Mouse (Mus musculus): ENCODE measurements around the gene Gm9972.

Gene Gm9972

DNA sequence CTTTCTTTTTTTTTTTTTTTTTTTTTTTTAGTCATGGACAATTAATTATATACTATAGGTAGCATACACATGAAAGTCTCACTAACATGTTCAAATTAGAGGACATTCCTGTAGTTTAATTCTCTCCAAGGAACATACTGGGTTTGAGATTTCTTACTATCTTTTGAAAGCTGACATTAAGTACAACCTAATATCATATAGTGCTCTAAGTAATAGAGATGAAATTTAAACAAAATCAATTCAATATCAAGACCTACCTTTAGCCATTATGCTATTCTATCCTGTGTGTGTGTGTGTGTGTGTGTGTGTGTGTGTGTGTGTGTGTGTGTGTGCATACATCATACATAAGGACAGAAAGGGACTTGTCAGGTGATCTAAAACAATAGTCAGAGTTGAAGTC, at the start of gene Gm9972:
Gene Gm9972, plus strand, starts transcription at position 301 of the 400 bp plus-strand sequence.
- no peak for DNase-seq (ENCODE audit: low read depth, low spot score)

DNA sequence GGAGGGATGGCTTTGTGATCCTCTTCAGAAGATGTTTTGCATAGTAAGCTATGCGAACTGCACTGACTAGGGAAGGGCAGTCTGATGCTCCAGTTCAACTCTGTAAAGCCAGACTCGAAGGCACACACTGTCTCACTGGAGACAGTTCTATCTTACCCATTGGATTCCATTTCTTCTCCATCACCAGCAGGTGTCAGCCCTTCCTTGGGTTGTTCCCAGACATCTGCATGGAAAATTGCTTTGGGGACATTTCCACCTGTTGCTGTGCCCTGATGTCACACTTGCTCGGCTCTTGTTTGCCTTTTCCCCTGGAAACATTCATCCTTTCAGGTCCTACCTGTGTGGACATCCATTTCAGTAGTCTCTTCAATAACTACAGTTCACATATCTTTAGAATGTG, 36.4 kb upstream of the Gm9972 start:
- DNase-seq (ENCODE audit: low read depth, low spot score) = no peak

DNA sequence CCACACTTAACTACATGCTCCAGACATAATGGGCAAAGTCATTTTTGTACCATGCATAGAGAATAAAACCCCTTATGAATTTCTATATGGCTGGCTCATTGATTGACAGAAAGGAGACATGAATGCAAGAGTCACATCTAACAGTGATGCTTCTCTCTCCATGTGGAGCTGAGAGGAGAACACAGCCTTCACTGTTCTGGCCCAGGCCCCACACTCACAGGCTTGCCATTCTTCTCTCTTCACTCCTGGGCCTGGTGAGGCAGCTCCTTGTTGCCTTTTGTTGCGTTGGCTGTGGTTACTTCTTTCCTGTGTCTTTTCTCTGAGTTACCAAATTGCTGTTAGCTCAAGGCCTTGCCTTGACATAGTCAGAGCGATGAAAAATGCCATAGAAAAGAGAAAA, 23.6 kb upstream of the Gm9972 start:
- DNase-seq (ENCODE audit: low read depth, low spot score) = no peak

DNA sequence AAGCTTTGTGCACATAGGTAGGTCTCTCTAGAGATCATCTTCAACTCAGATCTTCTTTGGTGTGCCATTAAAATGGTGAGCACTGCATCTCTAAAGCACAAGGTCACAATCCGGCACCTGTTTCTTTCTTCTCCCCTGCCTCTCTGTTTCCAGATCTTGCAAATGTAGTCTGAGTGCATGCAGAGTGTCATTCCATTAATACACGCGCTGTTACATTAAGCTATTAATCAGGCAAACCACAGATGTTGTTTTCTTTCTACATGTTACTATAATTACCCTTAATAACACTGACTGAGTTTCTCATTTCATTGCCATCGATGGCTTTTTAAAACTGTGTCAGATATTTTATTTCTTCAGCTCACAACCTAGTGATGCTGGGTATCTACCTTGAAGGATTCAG, 22.6 kb upstream of the Gm9972 start:
- no peak for DNase-seq (ENCODE audit: low read depth, low spot score)

DNA sequence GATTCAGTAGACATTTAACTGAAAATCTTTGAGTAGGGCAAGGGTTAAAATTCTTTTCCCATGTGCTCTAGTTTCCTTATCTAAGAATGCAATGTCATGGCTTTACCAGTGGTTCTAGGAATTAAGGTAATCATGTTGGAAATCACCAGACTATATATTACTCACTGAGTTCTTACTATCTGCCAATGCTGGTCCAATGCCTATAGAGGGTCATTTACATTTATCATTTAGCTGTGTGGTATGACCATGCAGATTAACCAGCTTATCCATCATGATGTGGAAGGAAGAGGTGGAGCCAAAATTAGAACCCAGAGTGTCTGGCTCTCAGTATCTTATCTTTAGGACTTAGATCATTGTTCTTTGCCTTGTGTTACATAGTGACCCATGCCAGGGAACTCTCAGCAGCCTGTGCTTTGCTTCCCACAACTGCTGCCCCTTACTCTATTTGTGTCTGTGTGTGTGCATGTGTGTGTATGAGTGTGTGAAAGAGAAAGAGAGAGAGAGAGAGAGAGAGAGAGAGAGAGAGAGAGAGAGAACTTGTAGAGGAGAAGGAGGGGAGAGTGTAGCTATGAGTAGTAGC, 12.3 kb upstream of the Gm9972 start:
- no peak for DNase-seq (ENCODE audit: low read depth, low spot score)

DNA sequence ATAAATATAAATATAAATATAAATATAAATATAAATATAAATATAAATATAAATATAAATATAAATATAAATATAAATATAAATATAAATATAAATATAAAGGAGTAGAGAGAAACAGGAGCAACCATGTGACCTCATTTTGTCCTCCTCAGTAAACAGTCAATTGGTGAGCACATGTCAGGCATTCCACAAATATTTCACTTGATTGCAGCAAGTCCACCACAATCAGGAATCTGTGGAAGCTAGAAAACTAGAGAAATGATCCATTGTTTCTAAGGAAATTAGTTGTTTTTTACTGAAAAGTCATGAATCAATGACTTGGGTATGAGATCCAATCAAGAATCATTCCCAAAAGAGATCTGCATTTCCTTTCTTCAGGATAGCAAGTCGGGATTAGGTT, 5.7 kb upstream of the Gm9972 start:
- DNase-seq (ENCODE audit: low read depth, low spot score) = no peak

DNA sequence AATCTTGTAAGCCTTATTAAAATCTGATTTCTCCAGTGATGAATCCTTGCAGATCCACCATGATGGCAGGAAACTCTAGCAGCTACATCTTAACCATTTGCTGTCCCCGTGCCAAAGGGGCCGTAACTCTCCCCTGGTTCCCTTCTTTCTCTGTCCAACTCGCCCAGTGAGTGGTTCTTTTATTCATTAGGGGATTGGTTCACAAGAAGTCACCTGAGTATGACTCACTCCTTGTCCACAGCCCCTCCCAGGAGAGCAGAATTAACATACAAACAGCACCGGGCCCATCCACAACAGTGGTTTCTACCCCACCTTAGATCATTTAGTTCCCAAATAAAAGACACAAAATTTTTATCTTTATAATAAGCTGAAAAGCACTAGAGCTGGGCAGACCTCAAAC, 3.4 kb upstream of the Gm9972 start:
- no peak for DNase-seq (ENCODE audit: low read depth, low spot score)

DNA sequence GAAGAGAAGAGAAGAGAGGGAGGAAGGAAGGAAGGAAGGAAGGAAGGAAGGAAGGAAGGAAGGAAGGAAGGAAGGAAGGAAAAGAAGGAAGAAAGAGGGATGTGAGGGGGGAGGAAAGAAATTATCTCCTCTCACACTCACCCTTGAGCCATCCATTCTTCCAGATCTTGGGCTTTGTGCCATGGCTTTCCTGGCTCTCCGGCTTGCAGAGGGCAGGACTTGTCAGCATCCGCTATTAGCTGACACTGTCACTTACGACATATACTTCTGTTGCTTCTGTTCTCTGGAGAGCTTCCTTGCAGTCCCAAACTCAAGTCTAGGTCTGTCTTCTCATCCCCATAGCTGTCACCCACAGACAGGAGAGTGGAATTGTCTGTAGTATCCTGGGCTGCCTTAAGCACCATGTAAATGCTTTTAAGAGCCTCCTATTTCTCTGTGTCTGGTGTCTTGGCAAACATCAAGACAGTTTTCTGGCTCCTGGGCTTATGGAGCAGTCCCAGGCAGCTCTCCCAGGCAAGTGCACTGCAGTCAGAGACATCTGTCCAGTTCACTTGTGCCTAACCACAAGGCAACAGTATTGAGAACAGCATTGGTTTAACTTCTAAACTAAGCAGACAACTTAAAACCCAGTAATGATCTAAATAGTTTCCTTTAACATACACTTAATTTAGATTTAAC, 10.5 kb downstream of the Gm9972 start:
- no peak for DNase-seq (ENCODE audit: low read depth, low spot score)

DNA sequence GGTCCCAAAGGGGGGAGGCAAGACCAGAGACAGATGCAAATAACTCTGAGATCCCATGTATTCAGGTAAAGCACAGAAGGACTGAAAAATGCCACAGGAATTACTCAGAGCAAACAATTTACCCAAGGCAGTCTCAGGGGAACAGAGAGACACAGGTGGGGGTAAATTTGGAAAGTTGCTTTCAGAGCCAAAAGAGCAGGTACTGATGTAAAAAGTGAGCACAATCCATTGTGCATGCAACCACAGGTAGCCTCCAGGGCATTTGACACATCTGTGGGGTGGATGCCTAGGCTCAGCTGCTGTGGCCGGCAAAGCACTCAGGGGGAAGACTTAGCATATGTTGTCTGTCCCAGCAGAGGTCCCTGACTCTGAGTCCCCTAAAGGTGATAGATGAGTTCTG, 13.8 kb downstream of the Gm9972 start:
- DNase-seq (ENCODE audit: low read depth, low spot score) = no peak

DNA sequence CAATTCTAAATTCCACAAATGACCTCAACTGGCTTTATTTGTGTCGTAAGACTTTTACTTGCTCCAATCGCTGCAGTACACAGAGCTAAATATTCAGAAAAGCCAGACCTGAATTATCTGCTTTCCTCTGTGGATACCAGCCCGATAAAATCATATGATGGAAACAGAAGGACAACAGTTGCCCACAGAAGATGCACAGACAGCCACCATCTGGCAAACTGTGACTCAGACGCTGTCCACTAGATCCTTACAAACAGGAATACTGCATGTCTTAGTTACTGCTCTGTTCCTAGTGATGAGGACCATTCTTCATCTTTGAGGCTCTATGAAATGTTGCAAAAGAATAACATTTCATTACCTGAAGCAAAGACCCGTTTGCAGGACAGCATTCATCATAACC, 19.4 kb downstream of the Gm9972 start:
- DNase-seq (ENCODE audit: low read depth, low spot score) = no peak

DNA sequence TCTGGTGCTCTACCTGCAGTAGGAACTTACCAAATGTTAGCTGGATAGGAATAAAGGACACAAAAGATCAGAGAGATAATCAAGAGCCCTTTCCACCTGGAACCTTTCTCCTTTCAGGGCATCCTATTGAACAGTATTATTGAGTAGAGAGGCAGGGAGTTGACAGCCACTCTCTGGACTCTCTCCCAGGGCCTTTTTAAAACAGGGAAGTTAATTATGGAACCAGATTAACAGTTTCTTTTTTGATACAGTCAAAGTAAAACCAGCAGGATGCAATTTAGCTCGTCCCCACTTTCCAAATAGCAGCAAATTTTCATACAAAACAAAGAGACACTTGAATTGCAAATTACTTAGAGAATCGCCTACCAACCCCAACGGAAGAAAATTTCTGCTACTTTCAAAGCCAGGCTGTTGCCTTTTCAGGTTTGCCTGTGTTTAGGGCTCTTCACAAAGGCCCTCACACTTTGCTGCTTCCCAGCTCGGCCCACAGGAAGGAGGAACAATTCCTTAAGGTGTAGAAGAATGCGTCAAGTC, 24.0 kb downstream of the Gm9972 start:
- no peak for DNase-seq (ENCODE audit: low read depth, low spot score)

DNA sequence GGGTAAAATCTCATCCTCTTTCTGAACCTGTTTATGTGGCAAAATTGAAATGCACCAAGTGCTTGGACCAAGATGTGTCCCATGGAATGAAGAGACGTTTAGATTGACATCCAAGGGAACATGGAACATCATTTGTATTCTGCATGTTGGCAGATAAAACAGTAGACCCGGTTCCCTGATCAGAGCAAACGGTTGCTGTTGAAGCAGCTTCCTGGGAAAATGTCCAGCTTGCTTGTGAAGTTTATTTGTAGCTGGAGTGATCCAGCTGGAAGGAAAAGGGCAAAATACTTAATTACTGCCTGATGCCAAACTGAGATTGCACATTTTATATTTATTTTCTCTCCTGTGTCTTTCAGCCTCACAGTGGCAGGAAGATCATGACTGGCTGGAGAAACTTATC, 26.7 kb downstream of the Gm9972 start:
- no peak for DNase-seq (ENCODE audit: low read depth, low spot score)

DNA sequence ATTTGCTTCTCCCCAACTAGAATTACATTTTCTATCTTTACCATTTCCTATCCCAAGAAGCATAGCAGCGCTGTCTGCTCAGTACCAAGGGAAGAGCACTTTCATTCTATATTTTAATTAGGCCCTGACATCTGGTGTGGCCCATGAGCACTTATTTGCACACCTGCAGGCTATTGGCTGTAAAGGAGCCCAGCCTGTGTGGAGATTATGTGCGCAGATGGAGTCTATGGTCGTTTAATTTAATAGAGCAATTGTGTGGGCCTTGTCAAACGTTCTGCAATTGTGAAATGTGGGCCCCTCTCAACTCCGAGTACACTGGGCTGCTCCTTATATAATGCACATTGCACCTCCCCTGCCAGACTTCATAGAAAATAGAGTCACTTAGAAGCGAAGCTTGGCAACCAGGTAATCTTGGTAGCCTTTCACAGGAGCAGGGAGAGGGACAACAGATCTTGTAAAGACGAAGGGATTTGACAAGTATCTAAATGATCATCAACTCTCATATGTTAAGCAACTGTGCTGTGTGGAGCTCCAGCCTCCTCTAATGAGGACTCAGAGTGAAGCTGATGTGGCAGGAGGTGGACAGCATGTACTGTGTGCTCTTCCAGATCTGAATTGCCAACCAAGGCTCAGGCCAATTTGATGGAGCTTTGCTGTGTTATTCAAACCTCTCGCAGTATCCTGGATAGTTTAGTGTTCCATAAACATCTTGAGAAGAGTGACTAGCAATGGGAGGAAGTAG, 50.9 kb downstream of the Gm9972 start:
- no peak for DNase-seq (ENCODE audit: low read depth, low spot score)

Data from retina, adult 2 months (tissue).